Mouse (Mus musculus): ENCODE measurements around the gene Ifitm1. TPM values are rescaled to one million over a fixed set of nuclear protein-coding genes. Genes with fewer than 3 reads are reported as not detected.
"Not testable (repeated sequence)": the region's sequence is repeated elsewhere in the genome, so short reads cannot be mapped to it uniquely, and the experiment has no call there.

Ifitm1 gene
- polyA plus RNA-seq, 1 experiment: 19.9 TPM

GRCm38 (mm10) chr7:141008938-141009660 is 42.1 kb downstream of the Ifitm1 start:
- H3ac ChIP-seq (ENCODE audit: control insufficient read depth, insufficient read length): peak overlapping the region; percentile 28
- no peak for TF ChIP-seq USF1 (IDR thresholded peaks at IDR 0.05; ENCODE audit: low read depth)
- TF ChIP-seq MYOD1 (IDR thresholded peaks at IDR 0.05; ENCODE audit: control insufficient read depth in 1 of 3, insufficient read length in 2 of 3, low read depth in 2 of 3): peak in 1 of 3 experiments; percentile 21
- no peak for TF ChIP-seq TCF3 (IDR thresholded peaks at IDR 0.05; ENCODE audit: insufficient read length, low read depth)
- peak; percentile 96 for TF ChIP-seq SRF (IDR thresholded peaks at IDR 0.05; ENCODE audit: control insufficient read depth, insufficient read length, low read depth)
- TF ChIP-seq MAX (IDR thresholded peaks at IDR 0.05; ENCODE audit: low read depth): no peak
- TF ChIP-seq POLR2A (IDR thresholded peaks at IDR 0.05; ENCODE audit: insufficient read length, low read depth): peak; percentile 62
- no peak for TF ChIP-seq TCF12 (IDR thresholded peaks at IDR 0.05; ENCODE audit: insufficient read depth, poor library complexity, severe bottlenecking)
- peak; percentile 95 for TF ChIP-seq POLR2AphosphoS2 (IDR thresholded peaks at IDR 0.05; ENCODE audit: insufficient read length, low read depth)

GRCm38 (mm10) chr7:141009665-141010064 is 42.6 kb downstream of the Ifitm1 start:
- no peaks in the 10 kb centered on the region for H3K27me3 ChIP-seq (ENCODE audit: control insufficient read depth, insufficient read depth, insufficient read length)
- H3K36me3 ChIP-seq (ENCODE audit: control insufficient read depth, insufficient read depth): no peaks in the 10 kb centered on the region
- TF ChIP-seq POLR2A (IDR thresholded peaks at IDR 0.05; ENCODE audit: insufficient read length, low read depth) (peak; percentile 33), POLR2AphosphoS2 (IDR thresholded peaks at IDR 0.05; ENCODE audit: insufficient read length, low read depth) (peak; percentile 48), REST (IDR thresholded peaks at IDR 0.05; ENCODE audit: insufficient read depth, insufficient read length) (no peak), CEBPB (IDR thresholded peaks at IDR 0.05; ENCODE audit: insufficient read depth, poor library complexity, severe bottlenecking) (no peak)
- peaks cover 12% of the 10 kb centered on the region for H3K79me2 ChIP-seq (ENCODE audit: control insufficient read depth, insufficient read depth)
- H3K4me3 ChIP-seq: peak overlapping the region; percentile 82
- peak overlapping the region; percentile 28 for H3ac ChIP-seq (ENCODE audit: control insufficient read depth, insufficient read length)
- peak overlapping the region; percentile 98 for H3K4me2 ChIP-seq (ENCODE audit: low read depth)

More at GRCm38 (mm10) chr7:141008938-141009660, 42.1 kb downstream of the Ifitm1 start:
- H3K79me2 ChIP-seq (ENCODE audit: control insufficient read depth, insufficient read depth): peaks cover 12% of the 10 kb centered on the region
- H3K4me3 ChIP-seq: peak overlapping the region; percentile 82
- H3K36me3 ChIP-seq (ENCODE audit: control insufficient read depth, insufficient read depth): no peaks in the 10 kb centered on the region
- peak overlapping the region; percentile 98 for H3K4me2 ChIP-seq (ENCODE audit: low read depth)
- H3K27me3 ChIP-seq (ENCODE audit: control insufficient read depth, insufficient read depth, insufficient read length): no peaks in the 10 kb centered on the region

GRCm38 (mm10) chr7:141010593-141010992 is 43.6 kb downstream of the Ifitm1 start, which contains the start of gene Ifitm3:
Ifitm3 (minus strand) TSS chr7:141010770.
- Histone ChIP-seq H3K36me3 (ENCODE audit: control insufficient read depth, insufficient read depth) (no peaks in the 10 kb centered on the region), H3K4me2 (ENCODE audit: low read depth) (peak within 1 kb of the TSS; percentile 98), H3K27me3 (ENCODE audit: control insufficient read depth, insufficient read depth, insufficient read length) (no peaks in the 10 kb centered on the region), H3K4me3 (peak within 1 kb of the TSS; percentile 82), H3K79me2 (ENCODE audit: control insufficient read depth, insufficient read depth) (peaks cover 12% of the 10 kb centered on the region), H3ac (ENCODE audit: control insufficient read depth, insufficient read length) (peak within 1 kb of the TSS; percentile 28)
- peak; percentile 82 for TF ChIP-seq POLR2AphosphoS2 (IDR thresholded peaks at IDR 0.05; ENCODE audit: insufficient read length, low read depth)
- TF ChIP-seq MYOG (IDR thresholded peaks at IDR 0.05; ENCODE audit: control insufficient read depth in 1 of 3, insufficient read depth in 1 of 3, insufficient read length in 2 of 3, low read depth in 2 of 3): no peak
- TF ChIP-seq E2F4 (IDR thresholded peaks at IDR 0.05; ENCODE audit: insufficient read depth): no peak
- peak; percentile 77 for TF ChIP-seq POLR2A (IDR thresholded peaks at IDR 0.05; ENCODE audit: insufficient read length, low read depth)

GRCm38 (mm10) chr7:141011238-141011770 is 44.3 kb downstream of the Ifitm1 start:
- TF ChIP-seq MAX (IDR thresholded peaks at IDR 0.05; ENCODE audit: low read depth) (no peak), MYOG (IDR thresholded peaks at IDR 0.05; ENCODE audit: control insufficient read depth in 1 of 3, insufficient read depth in 1 of 3, insufficient read length in 2 of 3, low read depth in 2 of 3) (peak in 1 of 3 experiments; percentile 76), MYOD1 (IDR thresholded peaks at IDR 0.05; ENCODE audit: control insufficient read depth in 1 of 3, insufficient read length in 2 of 3, low read depth in 2 of 3) (peak in 2 of 3 experiments; percentile 60 to 85)
- Histone ChIP-seq H3K79me2 (ENCODE audit: control insufficient read depth, insufficient read depth) (peaks cover 12% of the 10 kb centered on the region), H3ac (ENCODE audit: control insufficient read depth, insufficient read length) (no peak overlapping the region), H3K4me2 (ENCODE audit: low read depth) (peak overlapping the region; percentile 98), H3K36me3 (ENCODE audit: control insufficient read depth, insufficient read depth) (no peaks in the 10 kb centered on the region), H3K4me3 (peak overlapping the region; percentile 82), H3K27me3 (ENCODE audit: control insufficient read depth, insufficient read depth, insufficient read length) (no peaks in the 10 kb centered on the region)

GRCm38 (mm10) chr7:141016707-141017697 is 50.0 kb downstream of the Ifitm1 start:
- Histone ChIP-seq H3K4me3 (no peak overlapping the region), H3K4me2 (ENCODE audit: low read depth) (peak overlapping the region; percentile 64), H3K79me2 (ENCODE audit: control insufficient read depth, insufficient read depth) (no peaks in the 10 kb centered on the region), H3ac (ENCODE audit: control insufficient read depth, insufficient read length) (no peak overlapping the region), H3K36me3 (ENCODE audit: control insufficient read depth, insufficient read depth) (no peaks in the 10 kb centered on the region), H3K27me3 (ENCODE audit: control insufficient read depth, insufficient read depth, insufficient read length) (no peaks in the 10 kb centered on the region)
- no peak for TF ChIP-seq POLR2A (IDR thresholded peaks at IDR 0.05; ENCODE audit: insufficient read length, low read depth)
- TF ChIP-seq CEBPB (IDR thresholded peaks at IDR 0.05; ENCODE audit: insufficient read depth, poor library complexity, severe bottlenecking): peak; percentile 75

GRCm38 (mm10) chr7:141017824-141018223 is 50.8 kb downstream of the Ifitm1 start, which contains the start of gene Ifitm6:
Ifitm6 (minus strand) TSS chr7:141017924.
- not testable (repeated sequence) for H3ac ChIP-seq (ENCODE audit: control insufficient read depth, insufficient read length); H3K79me2 ChIP-seq (ENCODE audit: control insufficient read depth, insufficient read depth); H3K4me3 ChIP-seq; H3K27me3 ChIP-seq (ENCODE audit: control insufficient read depth, insufficient read depth, insufficient read length); H3K36me3 ChIP-seq (ENCODE audit: control insufficient read depth, insufficient read depth)
- H3K4me2 ChIP-seq (ENCODE audit: low read depth): peak within 1 kb of the TSS; percentile 64

Data from myocyte (in vitro differentiated cells).